Mouse (Mus musculus): ENCODE measurements around the gene Cytl1. TPM values are rescaled to one million over a fixed set of nuclear protein-coding genes. Genes with fewer than 3 reads are reported as not detected.

Gene Cytl1
- total RNA-seq (2021): 10 to 100 TPM; 23.7 to 27.8 TPM

- intact Hi-C loops (cut with DNase I): no loop called here
- no peak for DNase-seq (ENCODE audit: low spot score)
Observed at GRCm38 (mm10) chr5:37735224-37735623, at the start of gene Cytl1. Cytl1 (plus strand) TSS chr5:37735519.

- no peak for DNase-seq (ENCODE audit: low spot score)
- intact Hi-C loops (cut with DNase I): no loop called here
Observed at GRCm38 (mm10) chr5:37692759-37693158, 42.6 kb upstream of the Cytl1 start.

- no peak for DNase-seq (ENCODE audit: low spot score)
- intact Hi-C loops (cut with DNase I): no loop called here
Observed at GRCm38 (mm10) chr5:37695773-37696172, 39.5 kb upstream of the Cytl1 start.

GRCm38 (mm10) chr5:37697286-37697685, 38.0 kb upstream of the Cytl1 start:
- intact Hi-C loops (cut with DNase I): no loop called here
- no peak for DNase-seq (ENCODE audit: low spot score)

GRCm38 (mm10) chr5:37699757-37700156, 35.6 kb upstream of the Cytl1 start:
- DNase-seq (ENCODE audit: low spot score): no peak

GRCm38 (mm10) chr5:37704962-37705361, 30.4 kb upstream of the Cytl1 start:
- no peak for DNase-seq (ENCODE audit: low spot score)
- intact Hi-C loops (cut with DNase I): no loop called here

More at GRCm38 (mm10) chr5:37699757-37700156, 35.6 kb upstream of the Cytl1 start:
- intact Hi-C loops (cut with DNase I): no loop called here

GRCm38 (mm10) chr5:37708124-37708523, 27.2 kb upstream of the Cytl1 start:
- DNase-seq (ENCODE audit: low spot score): no peak
- intact Hi-C loops (cut with DNase I): no loop called here

GRCm38 (mm10) chr5:37709257-37709904, 25.9 kb upstream of the Cytl1 start:
- no peak for DNase-seq (ENCODE audit: low spot score)
- intact Hi-C loops (cut with DNase I): no loop called here

- DNase-seq (ENCODE audit: low spot score): no peak
- intact Hi-C loops (cut with DNase I): loop anchor here (1.0 kb wide), 1 partner anchor 418 kb away; no protein-coding TSS in a partner anchor
Observed at GRCm38 (mm10) chr5:37716505-37717372, 18.6 kb upstream of the Cytl1 start, which contains the start of gene Stk32b. Stk32b (minus strand) TSS chr5:37717171.

- no peak for DNase-seq (ENCODE audit: low spot score)
- intact Hi-C loops (cut with DNase I): loop anchor here (1.0 kb wide), 1 partner anchor 419 kb away; no protein-coding TSS in a partner anchor
Observed at GRCm38 (mm10) chr5:37717384-37717963, 17.8 kb upstream of the Cytl1 start.

- intact Hi-C loops (cut with DNase I): no loop called here
- no peak for DNase-seq (ENCODE audit: low spot score)
Observed at GRCm38 (mm10) chr5:37720670-37721069, 14.6 kb upstream of the Cytl1 start.

GRCm38 (mm10) chr5:37725220-37725886, 10.0 kb upstream of the Cytl1 start:
- intact Hi-C loops (cut with DNase I): no loop called here
- DNase-seq (ENCODE audit: low spot score): peak; percentile 30

GRCm38 (mm10) chr5:37730781-37731180, 4.5 kb upstream of the Cytl1 start:
- intact Hi-C loops (cut with DNase I): no loop called here
- peak; percentile 50 for DNase-seq (ENCODE audit: low spot score)

GRCm38 (mm10) chr5:37736213-37736612, 894 bp downstream of the Cytl1 start:
- DNase-seq (ENCODE audit: low spot score): no peak
- intact Hi-C loops (cut with DNase I): no loop called here

GRCm38 (mm10) chr5:37743889-37744707, 8.8 kb downstream of the Cytl1 start:
- intact Hi-C loops (cut with DNase I): no loop called here
- no peak for DNase-seq (ENCODE audit: low spot score)

GRCm38 (mm10) chr5:37752027-37752967, 17.0 kb downstream of the Cytl1 start:
- intact Hi-C loops (cut with DNase I): loop anchor here (2.0 kb wide), 1 partner anchor 453 kb away; no protein-coding TSS in a partner anchor
- DNase-seq (ENCODE audit: low spot score): peak; percentile 36

GRCm38 (mm10) chr5:37753366-37753765, 18.0 kb downstream of the Cytl1 start:
- intact Hi-C loops (cut with DNase I): loop anchor here (2.0 kb wide), 1 partner anchor 455 kb away; no protein-coding TSS in a partner anchor
- no peak for DNase-seq (ENCODE audit: low spot score)

- DNase-seq (ENCODE audit: low spot score): no peak
- intact Hi-C loops (cut with DNase I): no loop called here
Observed at GRCm38 (mm10) chr5:37762046-37762445, 26.7 kb downstream of the Cytl1 start.

All from heart, postnatal 25 days (tissue).